Mouse (Mus musculus): ENCODE data around the gene Echdc3. TPM values are rescaled to one million over a fixed set of nuclear protein-coding genes. Genes with fewer than 3 reads are reported as not detected.

The Echdc3 gene
- polyA plus RNA-seq, 1 experiment from 2014 or later, result 15.1 TPM

DNA sequence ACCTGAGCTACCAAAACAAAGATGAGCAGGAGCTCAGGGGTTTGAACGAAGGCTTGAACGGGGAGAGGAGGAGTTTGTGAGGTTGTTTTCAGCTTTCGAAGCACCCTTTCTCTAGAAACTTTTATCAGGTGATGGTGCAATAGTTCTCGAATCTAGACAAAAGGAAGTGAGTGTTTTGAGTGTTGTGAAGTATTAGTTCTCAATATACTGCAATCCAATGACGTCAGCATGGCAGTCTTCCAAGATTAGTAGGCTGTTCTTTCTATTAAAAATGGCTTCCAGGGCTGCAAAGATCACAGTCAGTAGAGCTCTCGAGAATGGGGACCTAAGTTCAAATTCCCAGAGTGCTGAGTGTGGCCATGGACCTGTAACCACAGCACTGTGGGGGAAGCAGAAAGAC, 47.1 kb downstream of the Echdc3 start:
- Histone ChIP-seq H3K27ac (no peak overlapping the region), H3K4me3 (replicated peaks; ENCODE audit: low read depth, low read length) (no peak overlapping the region), H3K27me3 (ENCODE audit: insufficient read depth, low read length) (no peaks in the 10 kb centered on the region), H3K4me2 (ENCODE audit: low read length) (no peak overlapping the region), H3K9ac (ENCODE audit: low read depth, low read length) (no peak overlapping the region), H3K4me1 (replicated peaks; ENCODE audit: insufficient read depth, low read length) (peaks cover 6% of the 10 kb centered on the region; the same call in 1 of the 2 replicates), H3K9me3 (replicated peaks; ENCODE audit: low read length) (no peaks in the 10 kb centered on the region), H3K36me3 (ENCODE audit: insufficient read depth, low read length) (no peaks in the 10 kb centered on the region)
- no peak for TF ChIP-seq CTCF (IDR thresholded peaks at IDR 0.05; ENCODE audit: low read depth)
- DNase-seq (ENCODE audit: low spot score) (no peak), ATAC-seq (replicated peaks; ENCODE audit: low FRiP score, low read depth) (no peak)
- WGBS, result 67% methylated on average over 6 of the region's 6 CpGs

DNA sequence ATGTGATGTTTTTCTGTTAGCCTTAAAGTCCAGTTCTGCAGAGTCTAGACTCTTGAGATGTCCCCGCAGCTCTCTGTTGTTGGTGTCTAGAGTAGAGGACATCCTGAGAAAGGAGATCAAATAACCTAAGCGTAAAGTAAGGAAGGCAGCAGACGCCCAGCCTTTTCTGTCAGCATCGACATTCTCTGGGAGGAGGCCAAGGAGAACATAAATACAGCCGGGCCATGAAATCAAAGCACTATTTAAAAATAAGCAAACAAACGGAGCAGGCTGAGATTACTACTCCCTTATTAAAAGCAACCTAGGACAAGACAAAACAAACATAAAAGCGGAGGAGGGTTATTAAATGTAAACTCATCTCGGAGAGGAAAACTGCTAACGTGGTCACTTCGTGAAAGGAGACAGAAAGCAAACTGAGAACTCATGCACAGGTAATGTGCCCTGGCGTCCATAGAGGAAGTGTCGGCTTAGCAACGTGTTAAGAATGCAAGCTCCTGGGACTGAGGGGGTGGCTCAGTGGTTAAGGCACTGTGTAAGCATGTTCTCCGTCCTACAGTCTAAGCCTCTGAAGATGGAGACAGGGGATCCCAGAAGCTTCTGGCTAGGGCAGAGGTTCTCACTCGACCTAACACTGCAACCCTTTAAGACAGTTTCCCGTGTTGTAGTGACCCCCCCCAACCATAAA, 48.1 kb downstream of the Echdc3 start:
- H3K9me3 ChIP-seq (replicated peaks; ENCODE audit: low read length), result no peaks in the 10 kb centered on the region
- DNase-seq (ENCODE audit: low spot score), result peak; percentile 71
- no peak for TF ChIP-seq CTCF (IDR thresholded peaks at IDR 0.05; ENCODE audit: low read depth)
- H3K4me3 ChIP-seq (replicated peaks; ENCODE audit: low read depth, low read length), result no peak overlapping the region
- H3K9ac ChIP-seq (ENCODE audit: low read depth, low read length), result no peak overlapping the region
- ATAC-seq (replicated peaks; ENCODE audit: low FRiP score, low read depth), result no peak
- H3K4me2 ChIP-seq (ENCODE audit: low read length), result peak overlapping the region; percentile 31
- H3K4me1 ChIP-seq (replicated peaks; ENCODE audit: insufficient read depth, low read length), result peaks cover 6% of the 10 kb centered on the region; the same call in 1 of the 2 replicates
- no peaks in the 10 kb centered on the region for H3K27me3 ChIP-seq (ENCODE audit: insufficient read depth, low read length)
- no peaks in the 10 kb centered on the region for H3K36me3 ChIP-seq (ENCODE audit: insufficient read depth, low read length)
- WGBS, result 21% methylated on average over 16 of the region's 16 CpGs
- no peak overlapping the region for H3K27ac ChIP-seq

DNA sequence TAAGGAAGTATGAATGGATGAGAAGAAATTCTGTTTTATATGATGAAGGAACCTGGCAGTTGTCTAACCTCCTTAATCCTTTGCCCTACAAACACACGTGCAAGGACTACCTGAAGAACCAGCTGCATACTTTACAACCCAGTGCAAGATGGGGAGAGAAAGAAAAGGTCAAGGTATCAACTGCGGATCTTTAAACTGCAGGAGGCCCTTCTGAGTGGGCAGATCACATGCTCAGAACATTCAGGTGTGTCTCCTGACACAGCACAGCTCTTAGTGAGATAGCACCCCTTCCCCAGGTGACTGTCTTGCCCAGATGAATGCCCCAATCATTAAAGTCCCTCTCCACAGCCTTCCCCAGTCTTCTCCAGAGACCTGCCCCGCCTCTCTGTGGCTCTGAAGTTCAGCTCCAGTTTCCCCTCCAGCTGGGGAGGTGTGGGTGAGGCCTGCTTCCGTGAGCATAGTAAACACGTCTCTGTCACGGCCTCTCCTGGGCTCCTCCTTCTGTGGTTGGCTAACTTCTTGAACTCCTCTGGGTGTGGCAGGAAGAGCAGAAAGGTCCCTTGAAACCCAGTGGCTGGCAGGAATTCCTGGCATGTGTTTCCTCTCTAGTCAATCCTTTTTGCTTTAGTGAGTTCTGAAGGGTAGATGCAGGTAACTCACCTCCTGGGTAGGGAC, 50.3 kb downstream of the Echdc3 start:
- no peaks in the 10 kb centered on the region for H3K9me3 ChIP-seq (replicated peaks; ENCODE audit: low read length)
- H3K4me2 ChIP-seq (ENCODE audit: low read length), result no peak overlapping the region
- H3K9ac ChIP-seq (ENCODE audit: low read depth, low read length), result no peak overlapping the region
- WGBS, result 26% methylated on average over 6 of the region's 6 CpGs
- TF ChIP-seq CTCF (IDR thresholded peaks at IDR 0.05; ENCODE audit: low read depth), result no peak
- DNase-seq (ENCODE audit: low spot score) (peak; percentile 73), ATAC-seq (replicated peaks; ENCODE audit: low FRiP score, low read depth) (peak; percentile 74; the same call in 1 of the 2 replicates)
- no peak overlapping the region for H3K4me3 ChIP-seq (replicated peaks; ENCODE audit: low read depth, low read length)
- H3K4me1 ChIP-seq (replicated peaks; ENCODE audit: insufficient read depth, low read length), result peaks cover 6% of the 10 kb centered on the region; the same call in 1 of the 2 replicates
- H3K36me3 ChIP-seq (ENCODE audit: insufficient read depth, low read length), result no peaks in the 10 kb centered on the region
- H3K27ac ChIP-seq, result no peak overlapping the region
- no peaks in the 10 kb centered on the region for H3K27me3 ChIP-seq (ENCODE audit: insufficient read depth, low read length)

DNA sequence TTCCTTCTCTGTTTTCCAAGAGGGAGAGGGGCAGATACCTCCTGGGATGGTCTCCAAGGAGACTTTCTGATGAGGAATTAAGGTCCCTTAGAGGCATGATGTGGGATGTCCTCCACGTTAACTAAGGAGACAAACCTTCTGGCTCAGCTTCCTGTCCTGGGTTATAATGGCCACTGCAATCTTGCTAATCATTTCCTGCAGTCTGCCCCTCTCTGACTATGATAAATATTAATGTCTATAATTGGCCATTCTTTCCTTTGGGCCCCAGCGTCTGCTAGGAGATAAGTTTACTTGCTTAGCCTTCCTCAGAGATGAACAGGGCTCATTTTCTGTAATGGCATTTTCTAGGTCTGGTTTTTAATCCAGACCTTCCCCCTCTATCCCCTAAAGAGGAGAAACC, 53.1 kb downstream of the Echdc3 start:
- no peaks in the 10 kb centered on the region for H3K36me3 ChIP-seq (ENCODE audit: insufficient read depth, low read length)
- no peak overlapping the region for H3K4me3 ChIP-seq (replicated peaks; ENCODE audit: low read depth, low read length)
- no peak for ATAC-seq (replicated peaks; ENCODE audit: low FRiP score, low read depth)
- H3K27ac ChIP-seq, result no peak overlapping the region
- H3K4me1 ChIP-seq (replicated peaks; ENCODE audit: insufficient read depth, low read length), result no peaks in the 10 kb centered on the region
- TF ChIP-seq CTCF (IDR thresholded peaks at IDR 0.05; ENCODE audit: low read depth), result no peak
- no peak overlapping the region for H3K4me2 ChIP-seq (ENCODE audit: low read length)
- no peaks in the 10 kb centered on the region for H3K9me3 ChIP-seq (replicated peaks; ENCODE audit: low read length)
- 47% methylated on average over 2 of the region's 2 CpGs for WGBS
- H3K27me3 ChIP-seq (ENCODE audit: insufficient read depth, low read length), result no peaks in the 10 kb centered on the region
- no peak overlapping the region for H3K9ac ChIP-seq (ENCODE audit: low read depth, low read length)
- DNase-seq (ENCODE audit: low spot score), result peak; percentile 39

DNA sequence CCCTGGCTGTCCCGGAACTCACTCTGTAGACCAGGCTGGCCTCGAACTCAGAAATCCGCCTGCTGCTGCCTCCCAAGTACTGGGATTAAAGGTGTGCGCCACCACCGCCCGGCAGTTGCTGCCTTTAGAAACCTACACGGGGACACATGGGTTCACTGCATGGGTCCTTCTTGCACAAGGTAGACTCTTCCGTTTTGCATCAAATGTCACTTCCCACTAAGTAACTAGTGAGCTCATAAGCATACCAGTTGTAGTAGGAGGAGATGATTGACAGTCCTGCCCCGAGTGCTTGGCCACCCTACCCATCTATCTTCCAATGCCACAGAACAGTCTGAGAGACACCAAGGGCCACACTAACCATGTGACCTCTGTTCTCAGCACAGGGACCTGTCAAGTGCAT, 53.6 kb downstream of the Echdc3 start:
- no peak overlapping the region for H3K9ac ChIP-seq (ENCODE audit: low read depth, low read length)
- TF ChIP-seq CTCF (IDR thresholded peaks at IDR 0.05; ENCODE audit: low read depth), result no peak
- WGBS, result 86% methylated on average over 9 of the region's 9 CpGs
- no peaks in the 10 kb centered on the region for H3K9me3 ChIP-seq (replicated peaks; ENCODE audit: low read length)
- H3K27me3 ChIP-seq (ENCODE audit: insufficient read depth, low read length), result no peaks in the 10 kb centered on the region
- H3K27ac ChIP-seq, result no peak overlapping the region
- H3K36me3 ChIP-seq (ENCODE audit: insufficient read depth, low read length), result no peaks in the 10 kb centered on the region
- no peak overlapping the region for H3K4me3 ChIP-seq (replicated peaks; ENCODE audit: low read depth, low read length)
- no peaks in the 10 kb centered on the region for H3K4me1 ChIP-seq (replicated peaks; ENCODE audit: insufficient read depth, low read length)
- no peak overlapping the region for H3K4me2 ChIP-seq (ENCODE audit: low read length)
- DNase-seq (ENCODE audit: low spot score), result no peak
- no peak for ATAC-seq (replicated peaks; ENCODE audit: low FRiP score, low read depth)

DNA sequence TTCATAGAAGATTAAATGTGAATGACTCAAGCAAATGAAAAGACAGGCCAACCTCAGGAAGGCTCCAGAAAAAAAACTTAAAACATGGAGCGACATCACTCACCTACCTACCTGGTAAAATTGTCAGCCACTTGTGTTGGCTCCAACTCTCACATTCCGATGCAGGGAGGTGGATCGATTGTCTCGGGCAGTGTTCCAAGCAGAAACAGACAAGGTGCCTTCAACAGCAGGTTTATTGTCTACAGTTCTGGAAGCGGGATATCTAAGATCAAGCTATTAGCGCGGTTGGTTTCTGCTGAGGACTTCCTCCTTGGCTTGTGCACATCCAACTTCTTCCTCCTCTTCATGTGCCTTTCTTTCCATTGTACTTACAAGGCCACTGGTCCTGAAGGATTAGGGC, 55.2 kb downstream of the Echdc3 start:
- H3K4me2 ChIP-seq (ENCODE audit: low read length), result no peak overlapping the region
- H3K36me3 ChIP-seq (ENCODE audit: insufficient read depth, low read length), result no peaks in the 10 kb centered on the region
- no peaks in the 10 kb centered on the region for H3K9me3 ChIP-seq (replicated peaks; ENCODE audit: low read length)
- no peaks in the 10 kb centered on the region for H3K4me1 ChIP-seq (replicated peaks; ENCODE audit: insufficient read depth, low read length)
- no peak for ATAC-seq (replicated peaks; ENCODE audit: low FRiP score, low read depth)
- H3K27ac ChIP-seq, result no peak overlapping the region
- 68% methylated on average over 7 of the region's 7 CpGs for WGBS
- H3K4me3 ChIP-seq (replicated peaks; ENCODE audit: low read depth, low read length), result no peak overlapping the region
- no peak for TF ChIP-seq CTCF (IDR thresholded peaks at IDR 0.05; ENCODE audit: low read depth)
- H3K27me3 ChIP-seq (ENCODE audit: insufficient read depth, low read length), result no peaks in the 10 kb centered on the region
- no peak overlapping the region for H3K9ac ChIP-seq (ENCODE audit: low read depth, low read length)
- DNase-seq (ENCODE audit: low spot score), result no peak

Measured in kidney, postnatal 0 days (tissue).